Mouse (Mus musculus) mouse embryonic stem cell (cell line): ENCODE results near the gene Nit1.
"Not testable (repeated sequence)": the region's sequence is repeated elsewhere in the genome, so short reads cannot be mapped to it uniquely, and the experiment has no call there.

Experiments
- in situ Hi-C, 2 experiments: fragments of 300-500 bp; cut with MboI; formaldehyde crosslinking; loops; 1 replicate in 1 of 2; 3 replicates in 1 of 2; pipeline ENCODE4 v1.14.3; 2019 to 2020; ENCODE audit warnings: low sequenced_read_pairs in 2 of 2, low pct_unique_long_range_greater_than_20kb in 1 of 2, mixed read lengths in 1 of 2; ENCODE audit not compliant: unreplicated experiment in 1 of 2

Nit1 gene

DNA sequence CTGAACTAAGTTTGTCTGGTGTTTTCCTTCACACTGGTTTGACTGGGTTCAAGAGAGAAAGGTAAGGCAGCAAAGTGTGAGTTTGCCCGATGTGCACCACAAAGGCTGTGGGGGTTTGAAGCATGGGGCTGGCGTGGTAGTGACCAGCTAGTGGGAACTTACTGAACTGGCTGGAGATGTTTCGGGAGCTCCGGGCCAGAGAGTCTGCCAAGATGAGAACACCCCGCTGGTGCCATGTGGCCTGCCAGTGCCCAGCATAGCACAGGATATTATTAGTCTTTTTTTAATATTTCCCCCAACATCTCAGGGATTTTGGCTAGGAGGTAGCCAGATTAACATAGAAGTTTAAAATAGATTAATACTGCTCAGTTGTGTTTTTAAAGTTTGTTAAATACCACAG is 25.3 kb downstream of the Nit1 start:
- in situ Hi-C loops = no loop called here

DNA sequence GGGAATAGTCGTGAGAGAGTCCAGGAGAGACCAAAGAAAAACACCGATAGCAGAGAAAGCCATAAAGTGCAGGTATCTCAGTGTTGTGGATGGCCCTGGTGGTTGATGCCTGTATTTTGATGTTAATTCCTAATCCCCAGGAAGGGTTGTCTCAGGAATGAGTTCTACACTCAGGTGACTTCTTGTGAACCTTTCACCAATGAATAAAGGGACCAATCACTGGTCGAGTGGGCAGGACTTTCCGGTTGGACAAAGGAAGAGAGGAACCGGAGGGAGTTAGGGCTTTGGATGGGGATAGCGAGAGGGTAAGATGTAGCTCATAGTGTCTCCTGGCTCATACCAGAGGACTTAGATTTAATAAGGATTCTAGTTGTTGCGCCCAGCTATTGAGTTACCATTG is 25.7 kb downstream of the Nit1 start:
- in situ Hi-C loops = no loop called here

DNA sequence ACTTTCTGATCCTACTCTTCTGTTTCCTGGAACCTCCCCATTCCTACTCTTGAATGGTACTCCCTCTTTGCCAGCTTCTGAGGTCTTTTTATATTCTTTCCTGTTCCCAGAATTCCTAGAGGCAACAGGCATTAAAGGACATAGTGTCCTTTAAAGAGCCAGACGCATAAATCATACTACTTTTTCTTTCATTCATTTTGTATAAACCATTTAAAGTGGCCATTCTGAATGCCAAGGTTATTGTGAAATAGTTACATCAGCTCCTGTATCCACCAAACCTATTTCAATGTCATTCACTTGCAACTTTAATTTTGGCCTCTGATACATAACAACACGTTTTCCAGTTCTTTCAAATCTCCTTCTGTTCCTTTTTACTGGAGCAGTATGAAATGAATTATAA is 36.1 kb downstream of the Nit1 start:
- in situ Hi-C loops = no loop called here

DNA sequence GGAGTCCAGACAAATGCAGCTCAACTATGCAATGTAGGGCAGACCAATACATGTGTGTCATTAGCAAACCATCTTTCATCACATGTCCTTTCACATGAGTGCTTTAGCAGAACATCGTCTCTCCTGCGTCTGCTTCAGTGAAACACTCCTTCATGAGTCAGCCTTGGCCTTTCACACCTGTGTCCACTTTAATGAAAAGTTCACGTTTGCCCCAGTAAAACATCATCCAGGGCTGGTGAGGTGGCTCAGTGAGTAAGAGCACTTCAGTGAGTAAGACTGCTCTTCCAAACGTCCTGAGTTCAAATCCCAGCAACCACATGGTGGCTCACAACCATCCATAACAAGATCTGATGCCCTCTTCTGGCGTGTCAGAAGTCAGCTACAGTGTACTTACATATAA is 39.3 kb downstream of the Nit1 start:
- in situ Hi-C loops = not testable (repeated sequence)

DNA sequence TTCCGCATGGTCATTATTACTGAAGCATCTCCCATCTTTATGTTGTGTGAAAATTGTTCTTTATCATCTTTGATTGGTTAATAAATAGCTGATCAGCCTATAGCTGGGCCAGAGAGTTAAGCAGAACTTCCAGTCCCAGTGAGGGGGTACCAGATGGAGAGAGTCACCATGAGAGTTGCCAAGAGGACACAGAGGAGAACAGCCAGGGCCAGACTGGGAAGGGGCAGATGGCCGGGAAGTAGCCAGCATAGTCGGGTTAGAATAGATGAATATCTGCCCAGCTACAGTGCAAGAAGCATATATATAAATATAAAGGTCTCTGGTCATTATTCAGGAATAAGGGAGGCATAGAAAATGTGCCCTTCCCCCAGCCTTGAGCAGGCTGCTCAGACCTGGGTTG is 47.2 kb downstream of the Nit1 start:
- in situ Hi-C loops = no loop called here

DNA sequence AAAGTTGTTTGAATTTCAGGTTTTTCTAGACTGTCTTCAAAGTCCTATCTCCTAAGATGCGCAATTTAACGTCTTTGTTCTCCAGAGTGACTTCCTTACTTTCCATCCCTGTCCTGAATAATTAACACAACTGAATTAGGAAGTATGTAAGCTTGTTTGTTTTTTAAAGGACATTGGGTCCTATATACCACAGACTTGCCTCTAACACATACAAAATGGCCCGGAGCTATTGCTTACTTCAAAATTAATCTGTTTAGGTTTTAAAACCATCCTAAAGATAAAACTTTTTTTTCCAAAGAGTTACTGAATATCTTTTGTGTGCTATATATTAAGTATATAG is 50.4 kb downstream of the Nit1 start:
- in situ Hi-C loops = no loop called here

DNA sequence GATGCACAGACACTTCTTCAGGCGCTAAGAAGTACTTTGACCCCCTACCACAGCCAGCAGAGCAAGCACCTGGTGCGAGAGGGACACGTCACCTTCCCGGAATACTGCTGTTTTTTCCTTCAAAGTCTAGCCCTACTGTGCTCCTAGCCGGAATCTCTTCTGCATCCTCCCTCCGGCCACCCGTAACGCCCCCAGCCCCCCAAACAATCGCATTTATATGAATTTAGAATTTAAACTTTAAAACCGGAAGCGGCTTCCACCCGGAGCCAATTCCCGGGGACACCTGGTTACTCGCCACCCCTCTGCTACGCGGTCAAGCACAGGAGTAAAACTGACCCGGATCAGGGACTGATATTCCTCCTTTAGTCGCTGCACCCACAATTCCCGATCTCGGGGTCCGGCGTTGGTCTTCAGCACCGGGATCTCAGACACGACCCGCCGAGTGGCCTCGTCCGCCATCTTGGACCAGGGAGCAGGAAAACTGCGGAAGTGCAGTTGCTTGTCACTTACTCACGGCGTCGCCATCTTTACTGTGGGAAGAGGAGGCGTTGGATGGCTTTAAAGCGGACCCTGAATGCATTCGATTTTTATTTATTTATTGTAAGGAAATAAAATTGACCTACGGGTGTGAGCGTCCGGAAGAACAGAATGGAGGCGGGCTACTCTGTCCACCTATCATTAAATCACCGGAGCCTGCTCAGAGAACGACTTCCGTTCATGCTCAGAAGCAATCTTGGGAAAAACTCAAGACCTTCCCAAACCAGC is 51.0 kb downstream of the Nit1 start, which contains the start of gene Ufc1:
Gene Ufc1, minus strand, starts transcription at position 727 of the 765 bp plus-strand sequence.
- in situ Hi-C loops = no loop called here

DNA sequence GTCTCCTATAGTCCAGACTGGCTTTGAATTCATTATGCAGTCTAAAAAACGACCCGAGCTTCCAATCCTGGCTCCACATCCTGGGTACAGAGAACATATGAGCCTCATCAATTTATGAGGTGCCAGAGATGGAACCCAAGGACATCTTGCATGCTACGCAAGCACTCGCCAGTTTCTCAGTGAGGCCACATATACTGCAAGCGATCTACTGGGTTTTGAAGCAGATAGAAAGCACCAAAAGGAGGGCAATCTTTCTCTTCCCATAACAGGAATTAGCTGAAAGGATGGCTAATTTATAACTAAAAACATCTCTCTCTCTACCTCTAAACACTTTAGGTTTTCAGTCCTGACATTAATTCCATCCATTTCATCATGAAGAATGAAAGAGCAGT is 51.5 kb downstream of the Nit1 start:
- in situ Hi-C loops = no loop called here

DNA sequence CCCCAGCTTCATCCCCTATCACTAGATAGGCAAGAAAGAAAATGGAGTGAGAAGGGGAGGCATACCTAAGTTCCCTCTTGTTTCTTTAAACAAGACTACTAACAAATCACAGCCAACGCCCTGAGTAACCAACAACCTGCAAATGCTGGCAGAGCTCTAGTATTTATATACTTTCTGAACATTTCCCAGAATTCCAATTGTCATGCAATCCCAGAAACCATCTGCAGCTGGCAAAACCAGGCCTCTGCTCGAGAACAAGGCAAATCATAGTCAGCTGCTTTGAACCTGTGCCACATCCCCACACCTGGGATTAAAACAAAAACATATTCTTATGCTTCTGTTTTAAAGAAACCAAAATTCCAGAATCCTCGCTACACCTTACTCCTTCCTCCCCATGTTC is 52.1 kb downstream of the Nit1 start:
- in situ Hi-C loops = no loop called here

DNA sequence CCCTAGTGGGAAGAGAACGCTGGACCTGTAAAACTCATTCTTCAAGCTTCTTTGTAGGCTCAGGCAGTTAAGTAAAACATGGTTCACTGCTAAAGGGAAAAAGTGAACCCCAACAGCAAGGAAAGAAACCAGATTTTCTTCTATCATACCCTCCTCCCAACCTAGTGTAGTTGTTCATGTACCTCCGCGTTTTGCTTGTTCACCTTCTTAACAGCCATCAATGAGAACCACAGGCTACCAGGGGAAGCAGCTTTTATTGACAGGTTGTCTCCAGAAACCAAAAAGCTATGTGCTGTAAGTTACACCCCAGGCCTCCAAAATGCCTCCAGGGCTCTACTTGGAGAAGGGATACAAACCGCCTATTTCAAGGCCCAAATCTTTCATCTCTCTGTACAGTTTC is 57.1 kb downstream of the Nit1 start:
- in situ Hi-C loops = no loop called here
